Mouse (Mus musculus) CH12.LX (cell line): ENCODE measurements around the gene Cebpb. TPM values are rescaled to one million over a fixed set of nuclear protein-coding genes. Genes with fewer than 3 reads are reported as not detected.

ENCODE experiments used
- DNase-seq: peaks from one replicate; pipeline ENCODE4 v3.0.0-alpha.2; 2013; ENCODE audit errors: extremely low read depth
- H3K27ac ChIP-seq: 2 replicates; pipeline ENCODE4 v1.5.1; 2012; ENCODE audit warnings: low read depth, mild to moderate bottlenecking, control low read depth, moderate library complexity; ENCODE audit not compliant: insufficient read depth
- H3K27me3 ChIP-seq: replicated peaks from 2 replicates; pipeline ENCODE3; 2012; ENCODE audit warnings: inconsistent platforms
- H3K36me3 ChIP-seq, 2 experiments: replicated peaks in 1 of 2; 2 replicates each; pipeline versions ENCODE3 to v1.6.1; 2012; ENCODE audit warnings: inconsistent platforms in 1 of 2, low read length in 1 of 2, mild to moderate bottlenecking in 1 of 2, mixed read lengths in 1 of 2, moderate library complexity in 1 of 2; ENCODE audit not compliant: control insufficient read depth in 1 of 2, insufficient read depth in 1 of 2
- H3K4me1 ChIP-seq, 2 experiments: 2 replicates each; pipeline ENCODE4 v1.6.1; 2012; ENCODE audit warnings: inconsistent platforms in 1 of 2, moderate library complexity in 1 of 2; ENCODE audit not compliant: insufficient read depth in 2 of 2, control insufficient read depth in 1 of 2
- H3K4me2 ChIP-seq: 2 replicates; pipeline ENCODE4 v1.6.1; 2012; ENCODE audit warnings: low read depth, mild to moderate bottlenecking, control low read depth; ENCODE audit not compliant: poor library complexity, insufficient read depth, severe bottlenecking
- H3K4me3 ChIP-seq, 3 experiments: fragments of 150-350 bp in 1 of 3; sonication (generic) in 1 of 3; replicated peaks in 1 of 3; 2 replicates each; pipeline versions ENCODE3 to v1.5.1; 2011 to 2012; ENCODE audit warnings: low read depth in 2 of 3, low read length in 2 of 3, mild to moderate bottlenecking in 2 of 3, moderate library complexity in 2 of 3, control low read depth in 1 of 3, improper control_type of control experiment in 1 of 3, inconsistent platforms in 1 of 3, mixed read lengths in 1 of 3; ENCODE audit not compliant: poor library complexity in 1 of 3
- H3K79me2 ChIP-seq: replicated peaks from 2 replicates; pipeline ENCODE4 v1.6.1; 2012; ENCODE audit warnings: mild to moderate bottlenecking, moderate library complexity; ENCODE audit not compliant: control insufficient read depth, poor library complexity, insufficient read depth, severe bottlenecking; ENCODE audit errors: extremely low read depth
- H3K9ac ChIP-seq: 2 replicates; pipeline ENCODE4 v1.6.1; 2012; ENCODE audit warnings: low read depth, mild to moderate bottlenecking, control low read depth, moderate library complexity; ENCODE audit not compliant: insufficient read depth
- H3K9me3 ChIP-seq: replicated peaks from 2 replicates; pipeline ENCODE3; 2012; ENCODE audit warnings: low read length, inconsistent platforms, mixed read lengths
- BHLHE40 ChIP-seq: IDR thresholded peaks from 2 replicates; pipeline ENCODE4 v1.6.1; 2011; ENCODE audit warnings: mild to moderate bottlenecking, low read depth, low read length, improper control_type of control experiment
- CHD1 ChIP-seq: IDR thresholded peaks from 2 replicates; pipeline ENCODE4 v1.6.1; 2012; ENCODE audit warnings: low read depth, low read length, improper control_type of control experiment, inconsistent platforms
- E2F4 ChIP-seq: IDR thresholded peaks from 2 replicates; pipeline ENCODE4 v1.6.1; 2011; ENCODE audit warnings: low read depth, low read length, improper control_type of control experiment; ENCODE audit not compliant: insufficient replicate concordance
- ELF1 ChIP-seq: IDR thresholded peaks from 2 replicates; pipeline ENCODE4 v1.6.1; 2014; ENCODE audit warnings: low read depth, mild to moderate bottlenecking, inconsistent platforms, low read length, improper control_type of control experiment
- EP300 ChIP-seq: IDR thresholded peaks from 2 replicates; pipeline ENCODE4 v1.6.1; 2011; ENCODE audit warnings: low read length, improper control_type of control experiment
- GABPA ChIP-seq: IDR thresholded peaks from 2 replicates; pipeline ENCODE4 v1.6.1; 2012; ENCODE audit warnings: low read depth, low read length, improper control_type of control experiment, inconsistent platforms; ENCODE audit not compliant: insufficient replicate concordance
- HCFC1 ChIP-seq: IDR thresholded peaks from 2 replicates; pipeline ENCODE4 v1.6.1; 2012; ENCODE audit warnings: low read depth, mild to moderate bottlenecking, inconsistent platforms, low read length, improper control_type of control experiment
- JUND ChIP-seq: conservative IDR thresholded peaks from 2 replicates; pipeline ENCODE4 v1.6.1; 2011; ENCODE audit warnings: low read depth, low read length, improper control_type of control experiment
- KAT2A ChIP-seq: IDR thresholded peaks from 2 replicates; pipeline ENCODE4 v1.6.1; 2012; ENCODE audit warnings: low read length, improper control_type of control experiment, inconsistent platforms; ENCODE audit not compliant: insufficient replicate concordance
- MAFK ChIP-seq: IDR thresholded peaks from 2 replicates; pipeline ENCODE4 v1.6.1; 2011; ENCODE audit warnings: low read length, improper control_type of control experiment; ENCODE audit not compliant: insufficient replicate concordance
- MXI1 ChIP-seq: IDR thresholded peaks from 2 replicates; pipeline ENCODE4 v1.6.1; 2011; ENCODE audit warnings: mild to moderate bottlenecking, low read depth, low read length, improper control_type of control experiment
- NELFE ChIP-seq: IDR thresholded peaks from 2 replicates; pipeline ENCODE4 v1.6.1; 2011; ENCODE audit warnings: low read depth, low read length, improper control_type of control experiment
- PAX5 ChIP-seq: IDR thresholded peaks from 2 replicates; pipeline ENCODE4 v1.6.1; 2012; ENCODE audit warnings: low read length, inconsistent platforms, mixed read lengths
- POLR2A ChIP-seq: IDR thresholded peaks from 2 replicates; pipeline ENCODE4 v1.6.1; 2011; ENCODE audit warnings: low read depth, mild to moderate bottlenecking, improper control_type of control experiment, low read length
- POLR2AphosphoS2 ChIP-seq: IDR thresholded peaks from 2 replicates; pipeline ENCODE4 v1.6.1; 2011; ENCODE audit warnings: low read depth, low read length, improper control_type of control experiment
- RAD21 ChIP-seq: IDR thresholded peaks from 2 replicates; pipeline ENCODE4 v1.6.1; 2011; ENCODE audit warnings: low read depth, mild to moderate bottlenecking, low read length, improper control_type of control experiment, moderate library complexity
- RCOR1 ChIP-seq: conservative IDR thresholded peaks from 2 replicates; pipeline ENCODE4 v1.6.1; 2012; ENCODE audit warnings: low read depth, mild to moderate bottlenecking, inconsistent platforms, low read length, improper control_type of control experiment
- SIN3A ChIP-seq: IDR thresholded peaks from 2 replicates; pipeline ENCODE4 v1.6.1; 2012; ENCODE audit warnings: low read length, improper control_type of control experiment, inconsistent platforms
- SMC3 ChIP-seq: IDR thresholded peaks from 2 replicates; pipeline ENCODE4 v1.6.1; 2011; ENCODE audit warnings: low read depth, low read length, improper control_type of control experiment
- TBP ChIP-seq: conservative IDR thresholded peaks from 2 replicates; pipeline ENCODE4 v1.6.1; 2011; ENCODE audit warnings: low read depth, low read length, improper control_type of control experiment
- TCF12 ChIP-seq: IDR thresholded peaks from 2 replicates; pipeline ENCODE4 v1.6.1; 2014; ENCODE audit warnings: low read depth, mild to moderate bottlenecking, inconsistent platforms, low read length, improper control_type of control experiment
- UBTF ChIP-seq: IDR thresholded peaks from 2 replicates; pipeline ENCODE4 v1.6.1; 2012; ENCODE audit warnings: low read depth, mild to moderate bottlenecking, inconsistent platforms, low read length, improper control_type of control experiment, moderate library complexity
- USF1 ChIP-seq: IDR thresholded peaks from 2 replicates; pipeline ENCODE4 v1.6.1; 2014; ENCODE audit warnings: low read depth, mild to moderate bottlenecking, inconsistent platforms, low read length, improper control_type of control experiment
- ZC3H11A ChIP-seq: IDR thresholded peaks from 2 replicates; pipeline ENCODE4 v1.6.1; 2012; ENCODE audit warnings: low read depth, mild to moderate bottlenecking, inconsistent platforms, low read length, improper control_type of control experiment
- dilution Hi-C: fragments of 300-500 bp; cut with MboI; formaldehyde crosslinking; loops from 2 replicates; pipeline ENCODE4 v1.14.3; 2020; ENCODE audit warnings: low sequenced_read_pairs; ENCODE audit not compliant: extremely low pct_unique_long_range_greater_than_20kb, extremely low pct_ligation_motif_present
- in situ Hi-C: fragments of 300-500 bp; cut with MboI; formaldehyde crosslinking; loops from 3 replicates; pipeline ENCODE4 v1.14.3; 2019; ENCODE audit warnings: low sequenced_read_pairs, low pct_ligation_motif_present, low pct_unique_long_range_greater_than_20kb, mixed read lengths
- polyA plus RNA-seq: library from polyadenylated mRNA; unstranded; fragments of >175 nt; gene quantifications from 2 replicates; pipeline ENCODE4 v1.2.1, GENCODE M21; 2012; ENCODE audit warnings: low read depth; ENCODE audit not compliant: insufficient read length
- total RNA-seq, 2 experiments: library from RNA; depleted of rRNA; stranded (reverse); fragments of 300-350 nt in 1 of 2; fragments of >200 nt in 1 of 2; gene quantifications; 2 replicates each; pipeline ENCODE4 v1.2.3; 2012 to 2014

Cebpb gene
- total and polyA plus RNA-seq, 3 experiments, result 0.19 to 6.2 (median 0.24) TPM

DNA sequence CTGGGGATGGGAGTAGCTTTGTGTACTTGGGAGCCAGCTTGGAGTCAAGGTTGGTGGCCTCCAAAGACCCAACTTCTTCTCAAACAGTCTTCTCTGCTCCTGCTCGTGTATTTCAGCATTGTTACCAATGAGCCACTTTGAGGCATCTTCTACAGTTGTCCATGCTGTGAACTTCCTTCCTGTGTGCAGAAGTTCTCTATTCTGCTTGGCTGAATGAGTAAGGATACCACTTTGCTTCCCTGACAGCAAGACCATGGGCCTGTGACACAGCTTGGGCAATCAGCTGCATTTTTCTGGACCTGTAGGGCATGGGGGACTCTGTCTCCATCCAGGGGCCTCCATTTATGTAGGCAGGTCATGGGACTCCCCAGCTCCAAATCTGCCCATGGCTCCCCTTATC lies 28.5 kb downstream of the Cebpb start:
- no peaks in the 10 kb centered on the region for H3K4me1 ChIP-seq
- no peaks in the 10 kb centered on the region for H3K36me3 ChIP-seq
- H3K79me2 ChIP-seq, result no peaks in the 10 kb centered on the region
- dilution Hi-C loops, result no loop called here
- TF ChIP-seq KAT2A (no peak), E2F4 (no peak), POLR2AphosphoS2 (no peak), SIN3A (no peak), NELFE (no peak), TCF12 (no peak), JUND (no peak), RCOR1 (no peak), UBTF (no peak), USF1 (no peak), EP300 (no peak), MXI1 (no peak), ZC3H11A (no peak), SMC3 (no peak), CHD1 (no peak), POLR2A (no peak), GABPA (no peak)
- H3K9me3 ChIP-seq, result peaks cover 7% of the 10 kb centered on the region
- in situ Hi-C loops, result no loop called here
- no peak for DNase-seq
- H3K27ac ChIP-seq, result no peak overlapping the region
- H3K9ac ChIP-seq, result no peak overlapping the region
- H3K4me2 ChIP-seq, result no peak overlapping the region
- H3K27me3 ChIP-seq, result peaks cover 87% of the 10 kb centered on the region
- H3K4me3 ChIP-seq, result no peak overlapping the region

GRCm38 (mm10) chr2:167719520-167719919 lies 30.8 kb downstream of the Cebpb start:
- no peaks in the 10 kb centered on the region for H3K4me1 ChIP-seq
- no peak for DNase-seq
- H3K9ac ChIP-seq, result no peak overlapping the region
- H3K27ac ChIP-seq, result no peak overlapping the region
- no peak overlapping the region for H3K4me2 ChIP-seq
- TF ChIP-seq HCFC1 (no peak), TBP (no peak), BHLHE40 (no peak), SMC3 (no peak), NELFE (no peak), PAX5 (no peak), ZC3H11A (no peak), RAD21 (no peak), ELF1 (no peak), GABPA (no peak), EP300 (no peak), MXI1 (no peak), MAFK (no peak)
- peaks cover 94% of the 10 kb centered on the region for H3K27me3 ChIP-seq
- H3K9me3 ChIP-seq, result no peaks in the 10 kb centered on the region
- no peaks in the 10 kb centered on the region for H3K36me3 ChIP-seq
- H3K4me3 ChIP-seq, result no peak overlapping the region
- dilution Hi-C loops, result no loop called here
- H3K79me2 ChIP-seq, result no peaks in the 10 kb centered on the region
- in situ Hi-C loops, result no loop called here
